Mouse (Mus musculus) bone marrow, adult 2 months (tissue): ENCODE data around the gene Diablo.

Source experiments
- CTCF ChIP-seq: fragments of 200-500 bp; IDR thresholded peaks from 2 replicates; pipeline ENCODE4 v1.5.1; 2011; ENCODE audit warnings: low read length, control low read depth; ENCODE audit not compliant: control insufficient read depth, insufficient read depth
- POLR2A ChIP-seq: fragments of 200-500 bp; IDR thresholded peaks from 2 replicates; pipeline ENCODE4 v1.6.1; 2011; ENCODE audit warnings: low read depth, mild to moderate bottlenecking, control low read depth, low read length, borderline replicate concordance; ENCODE audit not compliant: control insufficient read depth

DNA sequence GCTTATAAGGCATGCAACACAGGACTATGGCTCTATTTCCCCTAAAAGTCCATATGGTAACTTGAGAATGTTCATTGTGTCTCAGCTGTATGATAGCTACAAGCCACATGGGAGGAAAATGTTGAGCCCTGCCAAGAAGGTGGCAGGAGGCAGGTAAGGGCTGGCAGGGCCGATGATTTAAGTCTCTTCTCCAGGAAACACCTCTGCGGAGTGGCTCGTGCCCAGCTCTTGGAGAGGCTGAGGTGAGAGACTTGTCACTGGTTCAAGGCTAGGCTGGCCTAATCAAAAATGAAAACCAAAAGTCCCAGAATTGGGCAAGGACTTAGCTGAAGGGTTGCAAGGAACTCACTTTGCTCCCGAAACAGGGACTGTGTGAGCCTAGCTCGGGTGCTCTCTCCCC is 13.8 kb downstream of the Diablo start, which contains the start of gene B3gnt4:
- TF ChIP-seq CTCF = no peak
- TF ChIP-seq POLR2A = no peak
